Mouse (Mus musculus) spleen, adult 2 months (tissue): ENCODE data around the gene Nos2.

Experiments used
- CTCF ChIP-seq: fragments of 200-500 bp; IDR thresholded peaks from 2 replicates; pipeline ENCODE4 v1.5.1; 2011; ENCODE audit warnings: mild to moderate bottlenecking, inconsistent platforms; ENCODE audit not compliant: insufficient read depth, insufficient read length, insufficient replicate concordance; ENCODE audit errors: extremely low read depth
- POLR2A ChIP-seq: fragments of 200-500 bp; IDR thresholded peaks from 2 replicates; pipeline ENCODE4 v1.6.1; 2011; ENCODE audit warnings: low read depth, low read length, inconsistent platforms

- TF ChIP-seq CTCF (no peak), POLR2A (no peak)
Measured at GRCm38 (mm10) chr11:78978176-78979019, 57.8 kb downstream of the Nos2 start.
